Mouse (Mus musculus) frontal cortex, postnatal 36 days (tissue): Measurements from ENCODE around the gene Tti1.
"Not testable (repeated sequence)": the region's sequence is repeated elsewhere in the genome, so short reads cannot be mapped to it uniquely, and the experiment has no call there.

Experiments used
- DNase-seq, 2 experiments: peaks; one replicate each; pipeline ENCODE4 v3.0.0; 2022; ENCODE audit warnings: low spot score in 2 of 2

Tti1 gene

GRCm38 (mm10) chr2:158028354-158028863 is at the start of gene Tti1, which contains the start of gene Rprd1b:
Gene Tti1, minus strand, starts transcription at chr2:158028433.
Gene Rprd1b, plus strand, starts transcription at chr2:158028497.
- peak; percentile 96 for DNase-seq

- DNase-seq = no peak
Measured at GRCm38 (mm10) chr2:158077981-158078380, 49.7 kb upstream of the Tti1 start.

- DNase-seq = no peak
Measured at GRCm38 (mm10) chr2:158076690-158077089, 48.5 kb upstream of the Tti1 start.

- no peak for DNase-seq
Measured at GRCm38 (mm10) chr2:158074835-158075234, 46.6 kb upstream of the Tti1 start.

- no peak for DNase-seq
Measured at GRCm38 (mm10) chr2:158071633-158071995, 43.4 kb upstream of the Tti1 start.

- DNase-seq = no peak
Measured at GRCm38 (mm10) chr2:158070885-158071632, 42.8 kb upstream of the Tti1 start.

GRCm38 (mm10) chr2:158068444-158068971 is 40.3 kb upstream of the Tti1 start:
- DNase-seq = no peak

- DNase-seq = no peak
Measured at GRCm38 (mm10) chr2:158067260-158067824, 39.1 kb upstream of the Tti1 start.

- no peak for DNase-seq
Measured at GRCm38 (mm10) chr2:158066456-158066855, 38.2 kb upstream of the Tti1 start.

GRCm38 (mm10) chr2:158065064-158065463 is 36.8 kb upstream of the Tti1 start:
- no peak for DNase-seq

- no peak for DNase-seq
Measured at GRCm38 (mm10) chr2:158064571-158065048, 36.4 kb upstream of the Tti1 start.

GRCm38 (mm10) chr2:158063036-158063435 is 34.8 kb upstream of the Tti1 start:
- no peak for DNase-seq

- no peak for DNase-seq
Measured at GRCm38 (mm10) chr2:158059666-158060105, 31.5 kb upstream of the Tti1 start.

GRCm38 (mm10) chr2:158058534-158058933 is 30.3 kb upstream of the Tti1 start:
- peak; percentile 31 to 50 for DNase-seq

- no peak for DNase-seq
Measured at GRCm38 (mm10) chr2:158057030-158057429, 28.8 kb upstream of the Tti1 start.

GRCm38 (mm10) chr2:158055383-158055782 is 27.1 kb upstream of the Tti1 start:
- DNase-seq = not testable (repeated sequence)

GRCm38 (mm10) chr2:158054596-158054995 is 26.4 kb upstream of the Tti1 start:
- no peak for DNase-seq

GRCm38 (mm10) chr2:158050116-158050515 is 21.9 kb upstream of the Tti1 start:
- DNase-seq = no peak

- no peak for DNase-seq
Measured at GRCm38 (mm10) chr2:158048718-158049117, 20.5 kb upstream of the Tti1 start.

- DNase-seq = peak in 1 of 2 experiments; percentile 62
Measured at GRCm38 (mm10) chr2:158047903-158048302, 19.7 kb upstream of the Tti1 start.

- DNase-seq = no peak
Measured at GRCm38 (mm10) chr2:158046186-158046585, 18.0 kb upstream of the Tti1 start.

GRCm38 (mm10) chr2:158043504-158043903 is 15.3 kb upstream of the Tti1 start:
- DNase-seq = no peak

GRCm38 (mm10) chr2:158040396-158040795 is 12.2 kb upstream of the Tti1 start:
- no peak for DNase-seq
